ENCODE assay signal across 14 mouse cellular contexts in genomic region chr3:46727679-46728078, GRCm38 (mm10).
"Had no signal": no experiment of that assay in that cellular context is flagged by ENCODE, and none has a peak within 500 bp of the region (broad histone marks: within the 10 kb centered on the region; RNA-seq: fewer than 3 reads in every experiment).

No protein-coding gene starts in this region.

- H3K27me3 ChIP-seq: limb, embryonic 12.5 days; liver, embryonic 13.5 days; midbrain, embryonic 12.5 days; neural tube, embryonic 13.5 days; stomach, embryonic 15.5 days had no signal

- H3K4me2 ChIP-seq: limb, embryonic 12.5 days; liver, embryonic 13.5 days; midbrain, embryonic 12.5 days; neural tube, embryonic 13.5 days; stomach, embryonic 15.5 days had no signal

- H3K9me3 ChIP-seq: limb, embryonic 12.5 days; liver, embryonic 13.5 days; midbrain, embryonic 12.5 days; neural tube, embryonic 13.5 days; stomach, embryonic 15.5 days had no signal

- DNase-seq: kidney, adult 2 months; kidney, postnatal 25 days; liver; liver, embryonic 13.5 days; liver, postnatal 0 days; retina, postnatal 1 day; right cerebral cortex, postnatal 4 days; thymus, postnatal 4 days had no signal

- H3K27ac ChIP-seq: limb, embryonic 12.5 days; liver, embryonic 13.5 days; midbrain, embryonic 12.5 days; neural tube, embryonic 13.5 days; stomach, embryonic 15.5 days had no signal

- H3K36me3 ChIP-seq: limb, embryonic 12.5 days; liver, embryonic 13.5 days; midbrain, embryonic 12.5 days; neural tube, embryonic 13.5 days; stomach, embryonic 15.5 days had no signal

- ATAC-seq: intestine, embryonic 16.5 days; liver, postnatal 0 days; midbrain, embryonic 16.5 days had no signal

- H3K4me1 ChIP-seq: limb, embryonic 12.5 days; liver, embryonic 13.5 days; midbrain, embryonic 12.5 days; neural tube, embryonic 13.5 days; stomach, embryonic 15.5 days had no signal

- H3K4me3 ChIP-seq: limb, embryonic 12.5 days; liver, embryonic 13.5 days; midbrain, embryonic 12.5 days; neural tube, embryonic 13.5 days; stomach, embryonic 15.5 days had no signal

- H3K9ac ChIP-seq: limb, embryonic 12.5 days; liver, embryonic 13.5 days; liver, postnatal 0 days; midbrain, embryonic 12.5 days; neural tube, embryonic 13.5 days; stomach, embryonic 15.5 days had no signal
